Mouse (Mus musculus) gastrocnemius, postnatal 36 days (tissue): ENCODE measurements at regions not wholly inside any gene's neighbourhood (a gene's known extent, or its start where the extent isn't known, plus 50 kb on each side); places are given as distances from the start of the nearest gene placed in this dataset.
"Not testable (repeated sequence)": the region's sequence is repeated elsewhere in the genome, so short reads cannot be mapped to it uniquely, and the experiment has no call there.

Experiments used
- DNase-seq, 2 experiments: peaks; one replicate each; pipeline ENCODE4 v3.0.0; 2022
- intact Hi-C: fragments of 180-260 bp; cut with DNase I; formaldehyde crosslinking; loops from one replicate; pipeline ENCODE4 v1.15.1; 2025

DNA sequence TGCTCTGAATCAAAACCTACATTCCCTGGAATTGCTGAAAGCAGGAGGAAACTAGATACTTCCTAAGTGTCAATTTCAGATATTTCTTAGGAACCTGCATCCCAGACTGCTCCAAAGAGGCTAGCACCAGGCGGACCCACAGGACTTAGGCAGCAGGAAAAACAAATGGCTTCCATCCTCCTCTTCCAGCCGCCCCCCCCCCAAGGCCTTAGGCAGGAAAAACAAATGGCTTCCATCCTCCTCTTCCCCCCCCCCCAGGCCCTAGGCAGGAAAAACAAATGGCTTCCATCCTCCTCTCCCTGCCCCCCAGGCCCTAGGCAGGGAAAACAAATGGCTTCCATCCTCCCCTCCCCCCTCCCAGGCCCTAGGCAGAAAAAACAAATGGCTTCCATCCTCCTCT is 64.5 kb upstream of the Nap1l2 start:
- intact Hi-C loops: no loop called here
- no peak for DNase-seq

DNA sequence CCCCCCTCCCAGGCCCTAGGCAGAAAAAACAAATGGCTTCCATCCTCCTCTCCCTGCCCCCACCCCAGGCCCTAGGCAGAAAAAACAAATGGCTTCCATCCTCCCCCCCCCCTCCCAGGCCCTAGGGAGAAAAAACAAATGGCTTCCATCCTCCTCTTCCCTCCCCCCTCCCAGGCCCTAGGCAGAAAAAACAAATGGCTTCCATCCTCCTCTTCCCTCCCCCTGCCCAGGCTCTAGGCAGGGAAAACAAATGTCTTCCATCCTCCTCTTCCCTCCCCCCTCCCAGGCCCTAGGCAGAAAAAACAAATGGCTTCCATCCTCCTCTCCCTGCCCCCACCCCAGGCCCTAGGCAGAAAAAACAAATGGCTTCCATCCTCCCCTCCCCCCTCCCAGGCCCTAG is 65.0 kb upstream of the Nap1l2 start:
- intact Hi-C loops, DNase-seq: not testable (repeated sequence)

DNA sequence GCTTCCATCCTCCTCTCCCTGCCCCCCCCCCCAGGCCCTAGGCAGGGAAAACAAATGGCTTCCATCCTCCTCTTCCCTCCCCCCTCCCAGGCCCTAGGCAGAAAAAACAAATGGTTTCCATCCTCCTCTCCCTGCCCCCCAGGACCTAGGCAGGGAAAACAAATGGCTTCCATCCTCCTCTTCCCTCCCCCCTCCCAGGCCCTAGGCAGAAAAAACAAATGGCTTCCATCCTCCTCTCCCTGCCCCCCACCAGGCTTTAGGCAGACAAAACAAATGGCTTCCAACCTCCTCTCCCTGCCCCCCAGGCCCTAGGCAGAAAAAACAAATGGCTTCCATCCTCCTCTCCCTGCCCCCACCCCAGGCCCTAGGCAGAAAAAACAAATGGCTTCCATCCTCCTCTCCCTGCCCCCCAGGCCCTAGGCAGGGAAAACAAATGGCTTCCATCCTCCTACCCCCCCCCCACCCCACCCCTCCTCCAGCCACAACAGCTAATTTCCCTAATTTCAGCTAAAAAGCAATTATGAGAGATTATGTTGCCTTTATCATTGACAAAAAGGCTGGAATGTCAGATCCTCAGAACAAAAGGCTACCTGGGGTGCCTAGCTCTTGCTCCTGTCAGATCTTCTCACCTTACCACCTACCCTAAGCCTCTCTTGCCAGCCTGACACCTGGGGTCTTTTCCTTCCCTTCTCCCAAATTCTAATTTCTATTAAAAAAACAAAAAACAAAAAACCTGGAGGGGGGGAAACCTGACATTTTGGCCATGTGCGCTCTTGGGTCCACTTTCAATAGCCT is 65.8 kb upstream of the Nap1l2 start:
- DNase-seq, intact Hi-C loops: not testable (repeated sequence)

DNA sequence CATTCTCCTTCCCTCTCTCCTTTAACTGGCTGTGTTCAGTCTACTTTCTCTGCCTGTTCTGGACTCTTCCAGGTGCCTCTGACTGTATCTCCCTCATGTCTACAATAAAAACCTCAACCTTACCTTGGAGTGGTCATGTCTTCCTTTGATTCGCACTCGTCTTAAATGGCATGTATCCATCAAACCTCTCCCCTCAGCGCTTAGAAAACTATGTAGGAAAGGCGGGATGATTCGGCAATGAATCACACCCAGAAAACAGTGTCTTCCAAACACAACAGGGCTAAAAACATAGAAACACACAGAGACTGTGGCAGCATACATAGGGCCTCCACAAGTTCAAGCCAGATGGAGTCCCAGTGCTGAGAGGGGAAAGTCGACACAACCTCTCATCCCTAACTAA is 66.4 kb upstream of the Nap1l2 start:
- intact Hi-C loops: no loop called here
- DNase-seq: no peak

DNA sequence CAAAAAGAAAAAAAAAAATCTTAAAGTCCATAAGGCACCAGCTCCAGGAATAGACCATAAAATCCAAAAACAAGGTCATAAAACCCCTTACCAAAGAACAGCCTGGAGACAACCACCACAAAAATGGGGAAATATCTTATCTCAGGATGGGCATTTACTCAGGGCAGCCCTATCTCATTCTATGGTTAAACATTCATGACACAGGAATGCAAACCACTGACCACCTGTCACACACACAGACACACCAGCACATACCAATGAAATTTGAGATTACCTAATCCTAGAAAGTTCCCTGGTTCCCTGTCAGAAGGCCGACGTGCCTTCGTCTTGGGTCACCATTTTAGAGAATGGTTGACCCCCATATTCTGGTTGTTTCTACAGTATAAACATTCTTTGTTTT is 66.3 kb upstream of the Cdx4 start:
- DNase-seq: no peak
- intact Hi-C loops: no loop called here

DNA sequence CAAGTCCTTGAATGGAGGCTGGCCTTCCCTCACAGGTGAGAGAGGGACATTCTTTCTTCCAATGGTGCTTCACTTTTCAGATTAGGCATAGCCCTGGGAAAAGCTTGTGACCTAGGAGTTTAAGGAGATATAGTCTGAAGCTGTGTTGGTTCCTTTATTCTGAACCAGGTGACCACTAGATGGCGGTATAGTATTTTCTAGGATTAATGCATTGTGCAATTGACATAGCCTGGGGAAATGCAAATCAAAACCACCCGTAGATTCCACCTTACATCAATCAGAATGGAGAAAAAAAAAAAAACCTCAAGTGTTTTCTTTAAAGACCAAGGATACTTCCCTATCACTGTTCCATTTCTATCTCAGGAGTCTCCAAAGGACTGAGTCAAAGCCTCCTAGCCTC is 61.3 kb upstream of the Cdx4 start:
- no peak for DNase-seq
- intact Hi-C loops: loop anchor here (2.0 to 5.0 kb wide), 2 partner anchors 112 to 179 kb away; no protein-coding TSS in a partner anchor
